Mouse (Mus musculus): ENCODE results near the gene Armc2. TPM values are rescaled to one million over a fixed set of nuclear protein-coding genes. Genes with fewer than 3 reads are reported as not detected.

The Armc2 gene
- total and polyA plus RNA-seq, 3 experiments, result 0.27 TPM; not detected in 2

DNA sequence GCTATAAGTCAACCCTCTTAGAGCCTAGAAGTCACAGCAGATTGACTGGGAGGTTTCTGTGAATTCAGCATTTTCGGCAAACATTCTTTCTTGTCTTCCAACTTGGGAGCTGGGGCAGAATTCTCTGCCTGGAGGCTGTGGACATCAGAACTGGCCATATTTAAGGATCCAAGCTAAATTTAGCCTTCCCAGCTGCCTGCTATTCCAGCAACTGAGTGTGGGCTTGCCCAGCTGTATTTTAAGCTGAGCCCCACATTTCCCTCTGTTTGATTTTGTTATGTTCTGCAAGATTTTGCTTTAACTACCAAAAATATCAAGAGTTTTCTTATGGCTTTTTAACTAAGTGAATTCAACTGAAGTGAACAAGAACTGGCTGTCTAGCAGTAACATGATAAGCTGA lies 24.6 kb upstream of the Armc2 start:
- ATAC-seq (ENCODE audit: extremely low read depth, insufficient number of reproducible peaks, low FRiP score, poor library complexity, severe bottlenecking), result no peak
- DNase-seq (ENCODE audit: low spot score), result no peak
- H3K27me3 ChIP-seq (ENCODE audit: insufficient read depth, low read length), result peaks cover 16% of the 10 kb centered on the region
- peaks cover 2% of the 10 kb centered on the region; the same call in 1 of the 2 replicates for H3K4me1 ChIP-seq (ENCODE audit: insufficient read depth, low read depth, low read length)
- no peaks in the 10 kb centered on the region for H3K36me3 ChIP-seq (replicated peaks)
- H3K4me3 ChIP-seq (ENCODE audit: low read depth, low read length), result no peak overlapping the region
- no peak for TF ChIP-seq TAL1 (conservative IDR thresholded peaks at IDR 0.05; ENCODE audit: low read depth, low read length)
- TF ChIP-seq CTCF (IDR thresholded peaks at IDR 0.05; ENCODE audit: low read depth, low read length), result no peak
- no peak for TF ChIP-seq POLR2AphosphoS5 (IDR thresholded peaks at IDR 0.05; ENCODE audit: insufficient replicate concordance, low read depth, low read length)
- TF ChIP-seq GATA1 (IDR thresholded peaks at IDR 0.05; ENCODE audit: borderline replicate concordance, low read length), result no peak
- no peak for TF ChIP-seq GATA2 (IDR thresholded peaks at IDR 0.05; ENCODE audit: borderline replicate concordance, low read depth, low read length)
- H3K9me3 ChIP-seq (replicated peaks), result no peaks in the 10 kb centered on the region

- ATAC-seq (ENCODE audit: extremely low read depth, insufficient number of reproducible peaks, low FRiP score, poor library complexity, severe bottlenecking) (no peak), DNase-seq (ENCODE audit: low spot score) (no peak)
- no peak overlapping the region for H3K4me3 ChIP-seq (ENCODE audit: low read depth, low read length)
- H3K27me3 ChIP-seq (ENCODE audit: insufficient read depth, low read length), result peaks cover 13% of the 10 kb centered on the region
- no peaks in the 10 kb centered on the region for H3K36me3 ChIP-seq (replicated peaks)
- no peak for TF ChIP-seq GATA1 (IDR thresholded peaks at IDR 0.05; ENCODE audit: borderline replicate concordance, low read length)
- no peak for TF ChIP-seq POLR2AphosphoS5 (IDR thresholded peaks at IDR 0.05; ENCODE audit: insufficient replicate concordance, low read depth, low read length)
- TF ChIP-seq CTCF (IDR thresholded peaks at IDR 0.05; ENCODE audit: low read depth, low read length), result no peak
- TF ChIP-seq TAL1 (conservative IDR thresholded peaks at IDR 0.05; ENCODE audit: low read depth, low read length), result no peak
- no peak for TF ChIP-seq GATA2 (IDR thresholded peaks at IDR 0.05; ENCODE audit: borderline replicate concordance, low read depth, low read length)
- H3K4me1 ChIP-seq (ENCODE audit: insufficient read depth, low read depth, low read length), result peaks cover 2% of the 10 kb centered on the region; the same call in 1 of the 2 replicates
- H3K9me3 ChIP-seq (replicated peaks), result no peaks in the 10 kb centered on the region
These were observed 23.8 kb upstream of the Armc2 start for GRCm38 (mm10) chr10:42042087-42042486.

DNA sequence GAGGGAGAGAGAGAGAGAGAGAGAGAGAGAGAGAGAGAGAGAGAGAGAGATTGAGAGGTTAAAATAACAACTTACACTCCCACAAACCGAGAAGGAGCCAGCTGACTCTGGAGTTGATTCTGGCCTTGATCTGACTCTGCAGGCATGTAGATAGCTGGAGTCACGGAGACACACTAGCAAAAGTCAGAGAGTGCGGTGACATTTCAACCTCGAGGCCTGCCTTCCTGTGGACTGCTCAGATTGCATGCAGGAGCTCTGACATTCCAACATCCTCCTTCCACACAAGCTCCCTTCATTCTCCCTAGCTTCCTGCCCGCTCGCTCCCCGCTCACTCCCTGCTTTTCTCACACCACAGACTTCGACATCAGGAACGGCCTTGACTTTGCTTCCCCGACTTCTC lies 20.3 kb upstream of the Armc2 start:
- no peak overlapping the region for H3K4me3 ChIP-seq (ENCODE audit: low read depth, low read length)
- H3K27me3 ChIP-seq (ENCODE audit: insufficient read depth, low read length), result peaks cover 10% of the 10 kb centered on the region
- ATAC-seq (ENCODE audit: extremely low read depth, insufficient number of reproducible peaks, low FRiP score, poor library complexity, severe bottlenecking), result no peak
- H3K4me1 ChIP-seq (ENCODE audit: insufficient read depth, low read depth, low read length), result peaks cover 2% of the 10 kb centered on the region; the same call in 1 of the 2 replicates
- no peaks in the 10 kb centered on the region for H3K9me3 ChIP-seq (replicated peaks)
- TF ChIP-seq GATA1 (IDR thresholded peaks at IDR 0.05; ENCODE audit: borderline replicate concordance, low read length), result no peak
- no peak for TF ChIP-seq CTCF (IDR thresholded peaks at IDR 0.05; ENCODE audit: low read depth, low read length)
- no peak for TF ChIP-seq POLR2AphosphoS5 (IDR thresholded peaks at IDR 0.05; ENCODE audit: insufficient replicate concordance, low read depth, low read length)
- TF ChIP-seq TAL1 (conservative IDR thresholded peaks at IDR 0.05; ENCODE audit: low read depth, low read length), result no peak
- no peak for TF ChIP-seq GATA2 (IDR thresholded peaks at IDR 0.05; ENCODE audit: borderline replicate concordance, low read depth, low read length)
- H3K36me3 ChIP-seq (replicated peaks), result no peaks in the 10 kb centered on the region
- DNase-seq (ENCODE audit: low spot score), result no peak

GRCm38 (mm10) chr10:42037301-42037870 lies 19.1 kb upstream of the Armc2 start:
- no peak for TF ChIP-seq GATA1 (IDR thresholded peaks at IDR 0.05; ENCODE audit: borderline replicate concordance, low read length)
- TF ChIP-seq CTCF (IDR thresholded peaks at IDR 0.05; ENCODE audit: low read depth, low read length), result no peak
- TF ChIP-seq TAL1 (conservative IDR thresholded peaks at IDR 0.05; ENCODE audit: low read depth, low read length), result no peak
- TF ChIP-seq GATA2 (IDR thresholded peaks at IDR 0.05; ENCODE audit: borderline replicate concordance, low read depth, low read length), result no peak
- TF ChIP-seq POLR2AphosphoS5 (IDR thresholded peaks at IDR 0.05; ENCODE audit: insufficient replicate concordance, low read depth, low read length), result no peak
- ATAC-seq (ENCODE audit: extremely low read depth, insufficient number of reproducible peaks, low FRiP score, poor library complexity, severe bottlenecking) (no peak), DNase-seq (ENCODE audit: low spot score) (no peak)
- peaks cover 2% of the 10 kb centered on the region; the same call in 1 of the 2 replicates for H3K4me1 ChIP-seq (ENCODE audit: insufficient read depth, low read depth, low read length)
- H3K36me3 ChIP-seq (replicated peaks), result no peaks in the 10 kb centered on the region
- H3K27me3 ChIP-seq (ENCODE audit: insufficient read depth, low read length), result peaks cover 10% of the 10 kb centered on the region
- H3K4me3 ChIP-seq (ENCODE audit: low read depth, low read length), result no peak overlapping the region
- H3K9me3 ChIP-seq (replicated peaks), result no peaks in the 10 kb centered on the region

DNA sequence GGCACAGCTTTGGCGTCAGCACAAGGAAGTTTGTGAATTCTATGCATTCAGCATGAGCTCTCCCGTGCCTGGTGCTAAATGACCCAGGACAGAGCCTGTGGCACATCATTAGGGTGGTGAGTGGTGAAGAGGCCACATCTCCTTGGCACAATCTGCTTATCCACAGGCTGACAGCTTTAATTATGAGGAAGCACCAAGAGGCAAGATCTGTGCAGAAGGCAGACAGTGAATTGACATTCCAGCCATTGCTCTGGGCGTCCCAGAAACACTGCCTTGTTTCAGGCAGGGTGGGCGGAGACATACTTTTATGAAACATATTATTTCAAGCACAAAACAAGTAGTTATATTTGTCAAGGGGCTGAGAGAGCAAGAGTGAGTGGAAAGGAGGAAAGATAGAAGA lies 18.6 kb upstream of the Armc2 start:
- peaks cover 2% of the 10 kb centered on the region; the same call in 1 of the 2 replicates for H3K4me1 ChIP-seq (ENCODE audit: insufficient read depth, low read depth, low read length)
- DNase-seq (ENCODE audit: low spot score), result no peak
- no peaks in the 10 kb centered on the region for H3K36me3 ChIP-seq (replicated peaks)
- no peaks in the 10 kb centered on the region for H3K9me3 ChIP-seq (replicated peaks)
- ATAC-seq (ENCODE audit: extremely low read depth, insufficient number of reproducible peaks, low FRiP score, poor library complexity, severe bottlenecking), result no peak
- H3K27me3 ChIP-seq (ENCODE audit: insufficient read depth, low read length), result peaks cover 4% of the 10 kb centered on the region; the same call in 1 of the 2 replicates
- TF ChIP-seq CTCF (IDR thresholded peaks at IDR 0.05; ENCODE audit: low read depth, low read length) (no peak), TAL1 (conservative IDR thresholded peaks at IDR 0.05; ENCODE audit: low read depth, low read length) (no peak), POLR2AphosphoS5 (IDR thresholded peaks at IDR 0.05; ENCODE audit: insufficient replicate concordance, low read depth, low read length) (no peak), GATA2 (IDR thresholded peaks at IDR 0.05; ENCODE audit: borderline replicate concordance, low read depth, low read length) (no peak), GATA1 (IDR thresholded peaks at IDR 0.05; ENCODE audit: borderline replicate concordance, low read length) (no peak)
- H3K4me3 ChIP-seq (ENCODE audit: low read depth, low read length), result no peak overlapping the region

- TF ChIP-seq CTCF (IDR thresholded peaks at IDR 0.05; ENCODE audit: low read depth, low read length) (no peak), POLR2AphosphoS5 (IDR thresholded peaks at IDR 0.05; ENCODE audit: insufficient replicate concordance, low read depth, low read length) (no peak), GATA2 (IDR thresholded peaks at IDR 0.05; ENCODE audit: borderline replicate concordance, low read depth, low read length) (no peak), GATA1 (IDR thresholded peaks at IDR 0.05; ENCODE audit: borderline replicate concordance, low read length) (no peak), TAL1 (conservative IDR thresholded peaks at IDR 0.05; ENCODE audit: low read depth, low read length) (no peak)
- no peak for DNase-seq (ENCODE audit: low spot score)
- Histone ChIP-seq H3K9me3 (replicated peaks) (no peaks in the 10 kb centered on the region), H3K4me1 (ENCODE audit: insufficient read depth, low read depth, low read length) (peaks cover 20% of the 10 kb centered on the region), H3K36me3 (replicated peaks) (no peaks in the 10 kb centered on the region), H3K4me3 (ENCODE audit: low read depth, low read length) (no peak overlapping the region), H3K27me3 (ENCODE audit: insufficient read depth, low read length) (peaks cover 6% of the 10 kb centered on the region)
- no peak for ATAC-seq (ENCODE audit: extremely low read depth, insufficient number of reproducible peaks, low FRiP score, poor library complexity, severe bottlenecking)
These were observed 15.3 kb upstream of the Armc2 start for GRCm38 (mm10) chr10:42033571-42033970.

All from G1E (cell line).